ENCODE assay signal across 10 mouse cellular contexts in genomic region chr1:51998542-51998941, GRCm38 (mm10). TPM values are rescaled to one million over a fixed set of nuclear protein-coding genes. Genes with fewer than 3 reads are reported as not detected.
DNase-seq lines count a peak whose midpoint lies in the region; ATAC-seq and TF ChIP-seq lines count a peak whose summit lies in the region.
"Had no signal": no experiment of that assay in that cellular context is flagged by ENCODE, and none has a peak within 500 bp of the region (broad histone marks: within the 10 kb centered on the region; RNA-seq: fewer than 3 reads in every experiment).

No protein-coding gene starts in this region.

- no peak overlapping the region for H3K4me3 ChIP-seq in forebrain, embryonic 14.5 days (ENCODE audit: low read depth, low read length)
- no peak overlapping the region for H3K4me3 ChIP-seq in forebrain, embryonic 11.5 days (ENCODE audit: low read depth, low read length)
- H3K4me3 ChIP-seq in cerebellum, adult 2 months (replicated peaks; ENCODE audit: insufficient read depth, low read depth, low read length) = no peak overlapping the region
- H3K4me3 ChIP-seq in lung, postnatal 0 days (ENCODE audit: low read depth, low read length) = no peak overlapping the region
- H3K4me3 ChIP-seq: myocyte had no signal

- DNase-seq in forebrain, embryonic 14.5 days (ENCODE audit: low spot score) = peak; percentile 55
- DNase-seq in forebrain, embryonic 11.5 days (ENCODE audit: low spot score) = no peak
- DNase-seq in ovary, postnatal 36 days (ENCODE audit: low spot score) = peak; percentile 30
- no peak for DNase-seq in ovary, postnatal 10 days (ENCODE audit: low spot score)
- peak; percentile 20 to 21 for DNase-seq in cerebellum, adult 2 months
- DNase-seq in lung, postnatal 0 days (ENCODE audit: low spot score) = peak; percentile 70
- DNase-seq in thymus, postnatal 4 days = peak; percentile 71

- no peaks in the 10 kb centered on the region for H3K9me3 ChIP-seq in forebrain, embryonic 14.5 days (replicated peaks; ENCODE audit: control insufficient read depth, low read length)
- no peaks in the 10 kb centered on the region for H3K9me3 ChIP-seq in forebrain, embryonic 11.5 days (ENCODE audit: control insufficient read depth, low read length)
- H3K9me3 ChIP-seq in lung, postnatal 0 days (ENCODE audit: low read length) = no peaks in the 10 kb centered on the region
- H3K9me3 ChIP-seq: G1E had no signal

- no peak for TF ChIP-seq EP300 in lung, postnatal 0 days (IDR thresholded peaks at IDR 0.05)

- ATAC-seq in forebrain, embryonic 14.5 days = no peak
- ATAC-seq in forebrain, embryonic 11.5 days (replicated peaks; ENCODE audit: low FRiP score) = no peak
- peak; percentile 75 to 83 for ATAC-seq in hematopoietic stem cell, adult 5-6 weeks (replicated peaks in 1 of 2; ENCODE audit: insufficient read depth in 1 of 2, low FRiP score in 2 of 2, low TSS enrichment in 1 of 2, low read depth in 1 of 2, poor library complexity in 2 of 2, severe bottlenecking in 2 of 2)
- ATAC-seq in lung, postnatal 0 days = peak; percentile 34; the same call in 1 of the 2 replicates

- no peaks in the 10 kb centered on the region for H3K27me3 ChIP-seq in forebrain, embryonic 14.5 days (replicated peaks; ENCODE audit: control insufficient read depth, insufficient read depth, low read length)
- no peaks in the 10 kb centered on the region for H3K27me3 ChIP-seq in forebrain, embryonic 11.5 days (ENCODE audit: control insufficient read depth, insufficient read depth, low read length)
- no peaks in the 10 kb centered on the region for H3K27me3 ChIP-seq in cerebellum, adult 2 months (ENCODE audit: control insufficient read depth, insufficient read depth, low read length)
- H3K27me3 ChIP-seq in lung, postnatal 0 days (replicated peaks; ENCODE audit: insufficient read depth, low read length) = no peaks in the 10 kb centered on the region

- peaks cover 7% of the 10 kb centered on the region; the same call in 1 of the 2 replicates for H3K4me1 ChIP-seq in forebrain, embryonic 14.5 days (ENCODE audit: control insufficient read depth, insufficient read depth, low read length)
- H3K4me1 ChIP-seq in forebrain, embryonic 11.5 days (replicated peaks; ENCODE audit: control insufficient read depth, insufficient read depth, low read length) = no peaks in the 10 kb centered on the region; the same call in 1 of the 2 replicates
- no peaks in the 10 kb centered on the region for H3K4me1 ChIP-seq in cerebellum, adult 2 months (ENCODE audit: control insufficient read depth, insufficient read depth, low read length)
- H3K4me1 ChIP-seq in lung, postnatal 0 days (ENCODE audit: insufficient read depth, low read depth, low read length) = peaks cover 10% of the 10 kb centered on the region; the same call in 1 of the 2 replicates

- 58% methylated on average over 5 of the region's 5 CpGs for WGBS in forebrain, embryonic 14.5 days
- 56% methylated on average over 5 of the region's 5 CpGs for whole genome bisulfite sequencing in forebrain, embryonic 11.5 days
- 46% methylated on average over 5 of the region's 5 CpGs for WGBS in cerebellum, adult 2 months
- 48% methylated on average over 5 of the region's 5 CpGs for WGBS in lung, postnatal 0 days

- no peak overlapping the region for H3K27ac ChIP-seq in forebrain, embryonic 14.5 days (ENCODE audit: low read depth, low read length)
- no peak overlapping the region for H3K27ac ChIP-seq in forebrain, embryonic 11.5 days (ENCODE audit: low read depth, low read length)
- H3K27ac ChIP-seq in cerebellum, adult 2 months (ENCODE audit: insufficient read depth, low read length) = no peak overlapping the region
- H3K27ac ChIP-seq in lung, postnatal 0 days (ENCODE audit: low read length) = no peak overlapping the region

- no peak overlapping the region for H3K4me2 ChIP-seq in forebrain, embryonic 14.5 days (ENCODE audit: low read length)
- H3K4me2 ChIP-seq in forebrain, embryonic 11.5 days (ENCODE audit: low read depth, low read length, severe bottlenecking) = no peak overlapping the region
- no peak overlapping the region for H3K4me2 ChIP-seq in lung, postnatal 0 days (replicated peaks; ENCODE audit: low read depth, low read length)

- TF ChIP-seq CTCF in cerebellum, adult 2 months (IDR thresholded peaks at IDR 0.05; ENCODE audit: borderline replicate concordance, insufficient read depth, low read depth, low read length) = peak; percentile 48; the same call in 1 of the 2 replicates
- peak; percentile 80 for TF ChIP-seq CTCF in lung, postnatal 0 days (IDR thresholded peaks at IDR 0.05)

- TF ChIP-seq POLR2A in cerebellum, adult 2 months (IDR thresholded peaks at IDR 0.05; ENCODE audit: borderline replicate concordance, insufficient read depth, low read length) = no peak

- no peaks in the 10 kb centered on the region for H3K36me3 ChIP-seq in forebrain, embryonic 14.5 days (ENCODE audit: control insufficient read depth, insufficient read depth, low read length)
- no peaks in the 10 kb centered on the region for H3K36me3 ChIP-seq in forebrain, embryonic 11.5 days (ENCODE audit: control insufficient read depth, insufficient read depth, low read length)
- H3K36me3 ChIP-seq in lung, postnatal 0 days (ENCODE audit: insufficient read depth, low read length) = no peaks in the 10 kb centered on the region
- H3K36me3 ChIP-seq: G1E had no signal

- no peak overlapping the region for H3K9ac ChIP-seq in forebrain, embryonic 14.5 days (ENCODE audit: low read length)
- no peak overlapping the region for H3K9ac ChIP-seq in forebrain, embryonic 11.5 days (ENCODE audit: low read length)
- H3K9ac ChIP-seq in lung, postnatal 0 days (replicated peaks; ENCODE audit: low read depth) = no peak overlapping the region

RNA-seq across cellular contexts. Expression of gene Stat4, which starts 11.6 kb away (rescaled TPM):
- polyA plus RNA-seq in forebrain, embryonic 14.5 days (2014; fragmentation: Nextera tagmentation; extraction: Ambion mirVana) = 1.6 TPM in 2 replicates
- polyA plus RNA-seq in forebrain, embryonic 11.5 days (2014; fragmentation: Nextera tagmentation; extraction: Ambion mirVana) = 12.0 and 12.4 TPM in 2 replicates
- polyA plus RNA-seq in cerebellum, adult 2 months (2012; rRNA removed) = 0.03 and 0.05 TPM in 2 replicates
- 84.6 and 99.7 TPM in 2 replicates for total RNA-seq in hematopoietic stem cell, adult 5-6 weeks (2017)
- 0.73 and 1.0 TPM in 2 replicates for polyA plus RNA-seq in lung, postnatal 0 days (2015; fragmentation: Nextera tagmentation; extraction: Ambion mirVana)
- polyA plus RNA-seq: G1E, myocyte had no signal

Comparison
In these comparisons a context has a peak if more than half of its experiments do, and no peak if none do; other contexts are left out.
1. DNase-seq: peak in forebrain, embryonic 14.5 days (single experiment), ovary, postnatal 36 days (single experiment), cerebellum, adult 2 months (2 of 2), lung, postnatal 0 days (single experiment) and thymus, postnatal 4 days (single experiment); none in forebrain, embryonic 11.5 days (single experiment) and ovary, postnatal 10 days (single experiment).
2. ATAC-seq: peak in hematopoietic stem cell, adult 5-6 weeks (2 of 2) and lung, postnatal 0 days (single experiment); none in forebrain, embryonic 14.5 days (single experiment) and forebrain, embryonic 11.5 days (single experiment).